Mouse (Mus musculus) spleen, adult 2 months (tissue): ENCODE data around the gene Fosl1.

Source experiments
- CTCF ChIP-seq: fragments of 200-500 bp; IDR thresholded peaks from 2 replicates; pipeline ENCODE4 v1.5.1; 2011; ENCODE audit warnings: mild to moderate bottlenecking, inconsistent platforms; ENCODE audit not compliant: insufficient read depth, insufficient read length, insufficient replicate concordance; ENCODE audit errors: extremely low read depth
- POLR2A ChIP-seq: fragments of 200-500 bp; IDR thresholded peaks from 2 replicates; pipeline ENCODE4 v1.6.1; 2011; ENCODE audit warnings: low read depth, low read length, inconsistent platforms

- no peak for TF ChIP-seq CTCF
- no peak for TF ChIP-seq POLR2A
Measured at GRCm38 (mm10) chr19:5494314-5494713, 47.0 kb downstream of the Fosl1 start.
